Mouse (Mus musculus): Measurements from ENCODE around the gene Cabin1.

DNA sequence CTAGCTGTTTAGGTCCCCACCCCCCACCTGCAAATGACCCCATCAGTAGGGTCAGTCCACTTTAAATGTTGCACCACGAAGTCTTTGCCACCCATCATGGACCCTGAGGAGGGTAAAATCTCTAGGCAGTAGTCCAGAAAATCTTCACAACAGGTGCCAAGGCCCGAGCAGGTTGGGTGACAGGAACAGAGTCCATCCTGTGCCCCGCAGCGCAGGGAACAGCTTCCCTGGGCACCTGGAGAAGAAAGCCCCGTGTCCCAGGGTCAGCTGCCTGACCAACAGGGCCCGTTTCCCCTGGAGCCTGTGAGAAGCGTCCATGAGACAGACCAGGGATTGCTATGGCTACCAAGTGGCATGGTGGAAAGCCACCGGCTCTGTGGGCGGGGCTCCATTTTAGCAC is 121.7 kb downstream of the Cabin1 start:
- TF ChIP-seq POLR2AphosphoS2 (IDR thresholded peaks at IDR 0.05; ENCODE audit: insufficient read length, low read depth) = no peak
- no peak for TF ChIP-seq POLR2A (IDR thresholded peaks at IDR 0.05; ENCODE audit: insufficient read length, low read depth)
- no peak for TF ChIP-seq MYOD1 (IDR thresholded peaks at IDR 0.05; ENCODE audit: control insufficient read depth in 1 of 3, insufficient read length in 2 of 3, low read depth in 2 of 3)
